Mouse (Mus musculus) olfactory bulb, adult 2 months (tissue): ENCODE results near the gene Platr17.
"Not testable (repeated sequence)": the region's sequence is repeated elsewhere in the genome, so short reads cannot be mapped to it uniquely, and the experiment has no call there.

ENCODE experiments used
- CTCF ChIP-seq: fragments of 200-500 bp; IDR thresholded peaks from 2 replicates; pipeline ENCODE4 v1.5.1; 2012; ENCODE audit warnings: low read depth, mild to moderate bottlenecking, low read length, moderate library complexity; ENCODE audit not compliant: insufficient read depth
- POLR2A ChIP-seq: fragments of 200-500 bp; IDR thresholded peaks from 2 replicates; pipeline ENCODE4 v1.6.1; 2012; ENCODE audit warnings: mild to moderate bottlenecking, low read depth, low read length, moderate library complexity; ENCODE audit not compliant: insufficient read depth

- TF ChIP-seq POLR2A, CTCF: not testable (repeated sequence)
Measured at GRCm38 (mm10) chr17:33891892-33892291, 13.0 kb upstream of the Platr17 start.
